Mouse (Mus musculus) erythroblast, embryonic 14.5 days (primary cell): ENCODE measurements around the gene Atxn1.

ENCODE experiments used
- GATA1 ChIP-seq: IDR thresholded peaks from 2 replicates; pipeline ENCODE4 v1.6.1; 2012; ENCODE audit warnings: low read length, inconsistent platforms, mixed read lengths
- TAL1 ChIP-seq: IDR thresholded peaks from 3 replicates; pipeline ENCODE4 v1.6.1; 2012; ENCODE audit warnings: low read length, inconsistent platforms, mixed read lengths

- no peak for TF ChIP-seq GATA1
- TF ChIP-seq TAL1, result no peak
Observed at GRCm38 (mm10) chr13:45816670-45817069, 148.1 kb downstream of the Atxn1 start.
